Comparison of ENCODE assay signal across 15 mouse cellular contexts in the genomic region with DNA sequence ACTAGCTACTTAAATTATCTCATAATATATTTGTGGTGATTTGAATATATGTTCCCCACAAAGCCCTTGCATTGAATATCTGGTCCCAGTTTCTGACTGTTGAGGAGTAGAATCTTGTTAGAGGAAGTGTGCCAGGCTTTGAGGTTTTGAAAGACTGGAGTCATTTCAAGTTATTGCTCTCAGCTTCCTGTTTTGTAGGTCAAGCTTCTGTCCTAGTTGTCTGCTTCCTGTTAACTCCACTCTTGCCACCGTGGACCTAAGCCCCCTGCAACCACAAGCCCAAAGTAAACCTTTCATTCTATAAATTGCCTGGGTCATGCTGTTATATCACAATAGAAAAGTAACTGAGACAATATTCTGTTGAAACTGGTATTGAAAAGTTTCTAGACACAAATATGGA.
DNase-seq lines count a peak whose midpoint lies in the region; ATAC-seq lines count a peak whose summit lies in the region.
"Had no signal": no experiment of that assay in that cellular context is flagged by ENCODE, and none has a peak within 500 bp of the region (broad histone marks: within the 10 kb centered on the region; RNA-seq: fewer than 3 reads in every experiment).

No protein-coding gene starts in this region.

- DNase-seq in lung, postnatal 25 days (ENCODE audit: low spot score) = peak; percentile 34
- no peak for DNase-seq in lung, postnatal 10 days
- peak; percentile 10 for DNase-seq in c-Kit-positive CD71-negative TER-119-negative erythroid progenitor cells, embryonic 14.5 days (ENCODE audit: low read depth)
- DNase-seq in embryo, embryonic 11 days = no peak
- no peak for DNase-seq in thymus, adult 18-20 months
- DNase-seq in cerebellum, postnatal 4 days (ENCODE audit: low spot score in 2 of 2) = no peak
- DNase-seq: cerebellum, adult 8-10 months; gastrocnemius, postnatal 25 days; kidney, adult 18-20 months; kidney, postnatal 36 days; layer of hippocampus, adult 9-11 months; midbrain, embryonic 14.5 days; right cerebral cortex, postnatal 4 days had no signal

- ATAC-seq in megakaryocyte progenitor cell, adult 5-6 weeks (replicated peaks; ENCODE audit: poor library complexity) = peak; percentile 100
- ATAC-seq: forebrain, embryonic 16.5 days had no signal

Comparison
In these comparisons a context has a peak if more than half of its experiments do, and no peak if none do; other contexts are left out.
1. DNase-seq: peak in lung, postnatal 25 days (single experiment) and c-Kit-positive CD71-negative TER-119-negative erythroid progenitor cells, embryonic 14.5 days (single experiment); none in lung, postnatal 10 days (single experiment), embryo, embryonic 11 days (single experiment), thymus, adult 18-20 months (0 of 2) and cerebellum, postnatal 4 days (0 of 2).